Mouse (Mus musculus): ENCODE measurements around the gene Zmiz1. TPM values are rescaled to one million over a fixed set of nuclear protein-coding genes. Genes with fewer than 3 reads are reported as not detected.

Gene Zmiz1
- total and polyA plus RNA-seq, 3 experiments, result 3.7 to 45.8 (median 11.1) TPM

- H3K27me3 ChIP-seq (replicated peaks), result no peaks in the 10 kb centered on the region
- peaks cover 2 to 52% of the 10 kb centered on the region in 2 experiments for H3K36me3 ChIP-seq (replicated peaks in 1 of 2; ENCODE audit: control insufficient read depth in 1 of 2, insufficient read depth in 1 of 2, low read length in 1 of 2)
- H3K4me3 ChIP-seq (replicated peaks in 1 of 3; ENCODE audit: low read depth in 2 of 3, low read length in 2 of 3, poor library complexity in 1 of 3), result no peak overlapping the region
- peaks cover 42 to 97% of the 10 kb centered on the region in 2 experiments for H3K4me1 ChIP-seq (ENCODE audit: control insufficient read depth in 1 of 2, insufficient read depth in 2 of 2)
- TF ChIP-seq EP300 (IDR thresholded peaks at IDR 0.05; ENCODE audit: low read length) (peak; percentile 72), BHLHE40 (IDR thresholded peaks at IDR 0.05; ENCODE audit: low read depth, low read length) (peak; percentile 63; the same call in 1 of the 2 replicates), ZC3H11A (IDR thresholded peaks at IDR 0.05; ENCODE audit: low read depth, low read length) (no peak), MEF2A (IDR thresholded peaks at IDR 0.05; ENCODE audit: borderline replicate concordance, low read depth, low read length) (no peak), SIN3A (IDR thresholded peaks at IDR 0.05; ENCODE audit: low read length) (0 out of 2 replicates have a peak, but pooled peaks have one; percentile 35), CHD2 (IDR thresholded peaks at IDR 0.05; ENCODE audit: low read length) (0 out of 2 replicates have a peak, but pooled peaks have one; percentile 12), MXI1 (IDR thresholded peaks at IDR 0.05; ENCODE audit: low read depth, low read length) (peak; percentile 51), CHD1 (IDR thresholded peaks at IDR 0.05; ENCODE audit: low read depth, low read length) (0 out of 2 replicates have a peak, but pooled peaks have one; percentile 13), RCOR1 (conservative IDR thresholded peaks at IDR 0.05; ENCODE audit: low read depth, low read length) (0 out of 2 replicates have a peak, but pooled peaks have one; percentile 24), ETS1 (conservative IDR thresholded peaks at IDR 0.05; ENCODE audit: low read depth, low read length) (peak; percentile 17; the same call in 1 of the 2 replicates), USF2 (conservative IDR thresholded peaks at IDR 0.05; ENCODE audit: low read depth, low read length) (no peak), IRF4 (IDR thresholded peaks at IDR 0.05; ENCODE audit: low read depth, low read length) (peak; percentile 56), RAD21 (IDR thresholded peaks at IDR 0.05; ENCODE audit: low read depth, low read length) (no peak), PAX5 (IDR thresholded peaks at IDR 0.05; ENCODE audit: low read length) (no peak), TCF12 (IDR thresholded peaks at IDR 0.05; ENCODE audit: low read depth, low read length) (peak; percentile 39; the same call in 1 of the 2 replicates)
- in situ Hi-C loops (cut with MboI; ENCODE audit: low pct_ligation_motif_present, low pct_unique_long_range_greater_than_20kb, low sequenced_read_pairs), result loop anchor here (25.0 kb wide), 1 partner anchor 1127 kb away; the partner anchor contains the start of genes Polr3a and Rps24
- no peak for DNase-seq (ENCODE audit: extremely low read depth)
- dilution Hi-C loops (cut with MboI; ENCODE audit: extremely low pct_ligation_motif_present, extremely low pct_unique_long_range_greater_than_20kb, low sequenced_read_pairs), result no loop called here
- no peaks in the 10 kb centered on the region for H3K9me3 ChIP-seq (replicated peaks; ENCODE audit: low read length)
- peaks cover 16% of the 10 kb centered on the region for H3K79me2 ChIP-seq (replicated peaks; ENCODE audit: control insufficient read depth, extremely low read depth, insufficient read depth, poor library complexity, severe bottlenecking)
- peak overlapping the region; percentile 89 for H3K4me2 ChIP-seq (ENCODE audit: insufficient read depth, low read depth, poor library complexity, severe bottlenecking)
- no peak overlapping the region for H3K9ac ChIP-seq (ENCODE audit: insufficient read depth, low read depth)
- peak overlapping the region; percentile 53 for H3K27ac ChIP-seq (ENCODE audit: insufficient read depth, low read depth)
Observed at GRCm38 (mm10) chr14:25613942-25614575, 155.1 kb downstream of the Zmiz1 start.

DNA sequence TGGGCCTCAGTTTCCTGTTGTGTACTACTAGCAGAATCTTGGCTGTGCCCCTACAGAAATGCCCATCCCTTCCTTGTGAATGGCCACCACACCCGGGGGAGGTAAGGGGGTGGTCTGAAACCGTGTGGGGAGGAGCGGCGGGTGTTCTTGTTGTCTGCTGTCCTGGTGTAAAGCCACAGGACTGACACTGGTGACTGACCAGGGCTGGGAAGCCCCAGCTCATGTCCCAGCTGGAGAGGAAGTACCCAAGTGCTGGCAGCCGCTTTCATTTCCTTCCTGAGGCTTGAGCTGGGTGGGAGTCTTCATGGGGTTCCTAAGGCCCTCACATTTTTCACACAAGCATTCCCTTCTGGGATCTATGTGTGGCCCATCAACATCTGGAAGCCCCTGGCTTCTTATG, 155.7 kb downstream of the Zmiz1 start:
- peaks cover 40 to 100% of the 10 kb centered on the region in 2 experiments for H3K4me1 ChIP-seq (ENCODE audit: control insufficient read depth in 1 of 2, insufficient read depth in 2 of 2)
- TF ChIP-seq GABPA (IDR thresholded peaks at IDR 0.05; ENCODE audit: insufficient replicate concordance, low read depth, low read length) (no peak), USF1 (IDR thresholded peaks at IDR 0.05; ENCODE audit: low read depth, low read length) (no peak), MAFK (IDR thresholded peaks at IDR 0.05; ENCODE audit: insufficient replicate concordance, low read length) (no peak), CHD2 (IDR thresholded peaks at IDR 0.05; ENCODE audit: low read length) (no peak), SMC3 (IDR thresholded peaks at IDR 0.05; ENCODE audit: low read depth, low read length) (no peak), TBP (conservative IDR thresholded peaks at IDR 0.05; ENCODE audit: low read depth, low read length) (no peak), NRF1 (IDR thresholded peaks at IDR 0.05; ENCODE audit: low read depth, low read length) (0 out of 2 replicates have a peak, but pooled peaks have one; percentile 7), HCFC1 (IDR thresholded peaks at IDR 0.05; ENCODE audit: low read depth, low read length) (no peak), CTCF (conservative IDR thresholded peaks at IDR 0.05 in 1 of 2, IDR thresholded peaks at IDR 0.05 in 1 of 2; ENCODE audit: low read depth in 2 of 2, low read length in 2 of 2) (no peak), USF2 (conservative IDR thresholded peaks at IDR 0.05; ENCODE audit: low read depth, low read length) (no peak), ZMIZ1 (IDR thresholded peaks at IDR 0.05; ENCODE audit: low read depth, low read length) (no peak), UBTF (IDR thresholded peaks at IDR 0.05; ENCODE audit: low read depth, low read length) (no peak), ZKSCAN1 (IDR thresholded peaks at IDR 0.05; ENCODE audit: borderline replicate concordance, low read depth, low read length) (no peak), MAX (IDR thresholded peaks at IDR 0.05; ENCODE audit: low read length) (no peak), JUN (IDR thresholded peaks at IDR 0.05; ENCODE audit: insufficient read depth, low read depth, low read length) (no peak), SIN3A (IDR thresholded peaks at IDR 0.05; ENCODE audit: low read length) (no peak), E2F4 (IDR thresholded peaks at IDR 0.05; ENCODE audit: insufficient replicate concordance, low read depth, low read length) (no peak), PAX5 (IDR thresholded peaks at IDR 0.05; ENCODE audit: low read length) (no peak), BHLHE40 (IDR thresholded peaks at IDR 0.05; ENCODE audit: low read depth, low read length) (peak; percentile 45; the same call in 1 of the 2 replicates), TCF12 (IDR thresholded peaks at IDR 0.05; ENCODE audit: low read depth, low read length) (no peak), POLR2AphosphoS2 (IDR thresholded peaks at IDR 0.05; ENCODE audit: low read depth, low read length) (no peak)

More for the DNA sequence above, 155.7 kb downstream of the Zmiz1 start:
- H3K36me3 ChIP-seq (replicated peaks in 1 of 2; ENCODE audit: control insufficient read depth in 1 of 2, insufficient read depth in 1 of 2, low read length in 1 of 2), result peaks cover 6 to 58% of the 10 kb centered on the region in 2 experiments
- H3K9me3 ChIP-seq (replicated peaks; ENCODE audit: low read length), result no peaks in the 10 kb centered on the region
- DNase-seq (ENCODE audit: extremely low read depth), result no peak
- no peak overlapping the region for H3K4me3 ChIP-seq (replicated peaks in 1 of 3; ENCODE audit: low read depth in 2 of 3, low read length in 2 of 3, poor library complexity in 1 of 3)
- H3K9ac ChIP-seq (ENCODE audit: insufficient read depth, low read depth), result no peak overlapping the region
- H3K27me3 ChIP-seq (replicated peaks), result no peaks in the 10 kb centered on the region
- H3K27ac ChIP-seq (ENCODE audit: insufficient read depth, low read depth), result peak overlapping the region; percentile 53
- peaks cover 13% of the 10 kb centered on the region for H3K79me2 ChIP-seq (replicated peaks; ENCODE audit: control insufficient read depth, extremely low read depth, insufficient read depth, poor library complexity, severe bottlenecking)
- in situ Hi-C loops (cut with MboI; ENCODE audit: low pct_ligation_motif_present, low pct_unique_long_range_greater_than_20kb, low sequenced_read_pairs), result loop anchor here (25.0 kb wide), 1 partner anchor 1127 kb away; the partner anchor contains the start of genes Polr3a and Rps24
- peak overlapping the region; percentile 89 for H3K4me2 ChIP-seq (ENCODE audit: insufficient read depth, low read depth, poor library complexity, severe bottlenecking)
- dilution Hi-C loops (cut with MboI; ENCODE audit: extremely low pct_ligation_motif_present, extremely low pct_unique_long_range_greater_than_20kb, low sequenced_read_pairs), result no loop called here

Data from CH12.LX (cell line).